Mouse (Mus musculus) right cerebral cortex, postnatal 14 days (tissue): ENCODE data around the gene Pip4p1.
A peak's percentile ranks its signal among the peaks of the same experiment; 100 is the strongest.
"Not testable (repeated sequence)": the region's sequence is repeated elsewhere in the genome, so short reads cannot be mapped to it uniquely, and the experiment has no call there.

Experiments
- DNase-seq: peaks from one replicate; pipeline ENCODE4 v3.0.0; 2022

Pip4p1 gene

GRCm38 (mm10) chr14:50938119-50938908, 7.7 kb upstream of the Pip4p1 start:
- no peak for DNase-seq

GRCm38 (mm10) chr14:50936649-50937048, 6.0 kb upstream of the Pip4p1 start:
- DNase-seq: no peak

GRCm38 (mm10) chr14:50931493-50932020, 901 bp upstream of the Pip4p1 start:
- DNase-seq: no peak

GRCm38 (mm10) chr14:50930377-50930753, 291 bp downstream of the Pip4p1 start:
- peak; percentile 42 for DNase-seq

GRCm38 (mm10) chr14:50929951-50930350, 705 bp downstream of the Pip4p1 start:
- DNase-seq: no peak

- DNase-seq: no peak
These were observed 3.3 kb downstream of the Pip4p1 start for GRCm38 (mm10) chr14:50927366-50927765.

GRCm38 (mm10) chr14:50925111-50925920, 5.3 kb downstream of the Pip4p1 start:
- no peak for DNase-seq

GRCm38 (mm10) chr14:50924281-50925064, 6.2 kb downstream of the Pip4p1 start, which contains the start of the genes Osgep and Apex1:
Gene Osgep, minus strand, starts transcription at chr14:50924893.
Gene Apex1, plus strand, starts transcription at chr14:50924968.
- DNase-seq: peak; percentile 96

- DNase-seq: not testable (repeated sequence)
These were observed 7.2 kb downstream of the Pip4p1 start for GRCm38 (mm10) chr14:50923437-50923836.

- no peak for DNase-seq
These were observed 19.3 kb downstream of the Pip4p1 start for GRCm38 (mm10) chr14:50911356-50911755.

- no peak for DNase-seq
These were observed 22.5 kb downstream of the Pip4p1 start for GRCm38 (mm10) chr14:50908126-50908525.

GRCm38 (mm10) chr14:50905327-50905726, 25.3 kb downstream of the Pip4p1 start:
- DNase-seq: not testable (repeated sequence)

GRCm38 (mm10) chr14:50904828-50905129, 25.9 kb downstream of the Pip4p1 start:
- no peak for DNase-seq

GRCm38 (mm10) chr14:50903973-50904827, 26.5 kb downstream of the Pip4p1 start:
- DNase-seq: peak; percentile 11

- DNase-seq: not testable (repeated sequence)
These were observed 32.7 kb downstream of the Pip4p1 start for GRCm38 (mm10) chr14:50897992-50898391.

GRCm38 (mm10) chr14:50897374-50897765, 33.3 kb downstream of the Pip4p1 start, which contains the start of gene Klhl33:
Gene Klhl33, minus strand, starts transcription at chr14:50897507.
- no peak for DNase-seq

- DNase-seq: peak; percentile 37
These were observed 33.8 kb downstream of the Pip4p1 start for GRCm38 (mm10) chr14:50896747-50897373.

GRCm38 (mm10) chr14:50895985-50896746, 34.5 kb downstream of the Pip4p1 start:
- no peak for DNase-seq

GRCm38 (mm10) chr14:50895407-50895806, 35.2 kb downstream of the Pip4p1 start:
- DNase-seq: no peak
